Mouse (Mus musculus) fat pad, adult 2 months (tissue): ENCODE measurements around the gene Ncapd3.

ENCODE experiments used
- DNase-seq: peaks from one replicate; pipeline ENCODE4 v3.0.0-alpha.2; 2011; ENCODE audit warnings: low read depth, low spot score; ENCODE audit errors: extremely low read depth

The Ncapd3 gene

GRCm38 (mm10) chr9:27029828-27030762, at the start of gene Ncapd3, which contains the start of gene Vps26b:
Gene Ncapd3 (plus strand): TSS chr9:27030175.
Gene Vps26b (minus strand): TSS chr9:27030065.
- DNase-seq = peak; percentile 56

DNA sequence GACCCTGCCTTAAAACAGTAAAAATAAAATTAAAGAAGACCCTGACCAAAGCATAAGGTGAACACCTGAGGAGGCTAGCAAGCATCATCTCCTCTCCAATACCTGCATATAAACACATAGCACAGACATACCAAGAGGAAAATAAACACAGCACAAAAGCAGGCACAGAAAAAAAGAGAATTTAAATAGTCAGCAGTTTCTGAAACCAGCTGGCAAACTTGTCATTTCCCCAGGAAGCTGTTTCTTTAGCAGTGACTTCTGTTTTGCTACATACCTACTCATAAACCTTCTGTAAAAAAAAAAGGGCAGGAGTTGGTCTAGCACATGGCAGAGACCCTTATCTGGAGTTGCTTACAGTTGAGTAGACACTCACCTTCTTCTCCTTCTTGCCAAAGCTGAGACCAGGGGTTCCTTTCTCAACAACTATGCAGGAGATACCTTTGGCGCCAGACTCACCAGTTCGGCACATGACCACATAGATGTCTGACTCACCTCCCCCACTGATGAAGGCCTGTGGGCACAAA, 44.8 kb upstream of the Ncapd3 start:
- no peak for DNase-seq

GRCm38 (mm10) chr9:26985668-26986277, 44.2 kb upstream of the Ncapd3 start:
- no peak for DNase-seq

- DNase-seq = no peak
Observed at GRCm38 (mm10) chr9:26990181-26990580, 39.8 kb upstream of the Ncapd3 start.

- DNase-seq = peak; percentile 40
Observed at GRCm38 (mm10) chr9:26993118-26993517, 36.9 kb upstream of the Ncapd3 start.

GRCm38 (mm10) chr9:26993900-26994299, 36.1 kb upstream of the Ncapd3 start:
- DNase-seq = no peak

DNA sequence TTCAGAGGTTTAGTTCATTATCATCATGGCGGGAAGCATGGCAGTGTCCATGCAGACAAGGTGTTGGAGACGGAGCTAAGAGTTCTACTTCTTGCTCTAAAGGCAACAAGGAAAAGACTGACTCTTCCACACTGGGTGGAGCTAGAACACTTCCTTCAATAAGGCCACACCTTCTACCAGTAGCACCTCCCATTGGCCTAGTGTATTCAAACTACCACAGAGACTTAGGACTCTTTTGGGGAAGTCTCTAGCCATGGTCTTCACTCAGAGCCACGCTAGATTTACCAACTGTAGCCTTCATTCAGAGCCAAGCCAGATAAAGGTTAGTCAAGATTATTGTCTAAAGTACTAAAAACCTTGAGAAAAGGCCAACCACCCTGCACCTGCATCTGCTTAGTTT, 32.9 kb upstream of the Ncapd3 start:
- DNase-seq = no peak

GRCm38 (mm10) chr9:26997501-26997900, 32.5 kb upstream of the Ncapd3 start:
- DNase-seq = no peak

- DNase-seq = no peak
Observed at GRCm38 (mm10) chr9:26998669-26999460, 31.1 kb upstream of the Ncapd3 start.

DNA sequence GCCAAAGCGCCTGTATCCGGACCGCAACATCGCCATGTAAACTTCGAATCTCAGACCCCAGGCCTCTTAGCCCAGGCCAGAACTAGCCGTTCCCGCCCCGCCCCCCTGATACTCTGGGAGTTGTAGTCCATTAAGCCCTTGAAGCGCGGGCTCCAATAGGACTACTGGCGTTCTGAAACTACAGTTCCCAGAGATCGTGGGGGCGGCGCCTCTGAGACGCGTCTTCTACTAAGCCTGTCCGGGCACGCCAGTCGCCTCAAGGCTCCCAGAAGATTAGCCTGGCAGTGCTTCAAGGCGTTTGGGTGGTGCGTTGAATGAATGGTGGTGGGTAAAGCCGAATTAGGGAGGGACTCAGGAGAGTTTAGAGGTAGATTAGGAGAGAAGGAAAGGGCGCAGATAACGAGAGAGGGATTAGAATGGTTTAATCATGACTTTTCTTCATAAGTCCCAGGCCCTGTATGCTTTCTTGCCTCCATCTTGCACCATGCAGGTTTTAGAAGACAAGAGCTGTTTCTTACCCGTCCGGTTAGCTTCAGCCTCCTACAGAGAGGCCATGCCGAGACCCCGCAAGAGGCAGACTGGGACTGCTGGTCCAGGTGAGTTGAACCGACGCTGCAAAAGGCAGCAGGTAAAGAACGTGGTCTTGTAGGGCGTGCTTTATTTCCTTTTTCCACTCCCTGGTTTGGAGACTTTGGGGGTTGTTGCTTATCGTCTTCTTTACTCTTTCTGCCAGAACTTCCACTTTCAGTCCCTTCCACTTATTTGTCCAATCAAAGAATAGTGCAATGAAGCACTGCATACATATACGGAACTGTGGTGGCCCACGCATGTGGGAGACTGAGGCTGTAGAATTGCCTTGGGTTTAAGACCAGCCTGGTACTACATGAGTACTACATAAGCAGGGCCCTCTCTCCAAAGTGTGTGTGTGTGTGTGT, 30.2 kb upstream of the Ncapd3 start, which contains the start of the genes Acad8 and Thyn1:
Gene Acad8 (minus strand): TSS at position 106 of the 935 bp plus-strand sequence.
Gene Thyn1 (plus strand): TSS at position 250 of the 935 bp plus-strand sequence.
- DNase-seq = peak; percentile 49

DNA sequence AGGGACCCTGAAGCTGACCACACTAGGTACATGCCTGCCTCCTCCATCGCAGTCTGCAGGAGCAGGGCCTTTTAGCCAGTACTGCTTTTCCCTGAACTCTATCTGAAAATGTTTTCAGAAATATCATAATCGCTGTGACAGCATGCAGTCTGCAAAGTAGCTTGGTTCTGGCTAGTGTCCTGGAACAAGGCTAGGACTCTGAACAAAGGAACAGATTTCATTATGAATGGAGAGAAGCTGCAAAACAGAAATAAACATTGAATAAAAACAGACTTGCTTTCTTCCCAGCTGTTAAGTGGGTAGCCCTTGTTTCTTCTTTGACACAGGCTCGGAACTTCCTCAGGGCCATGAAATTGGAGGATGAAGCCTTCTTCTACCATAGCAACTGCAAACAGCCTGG, 24.7 kb upstream of the Ncapd3 start:
- no peak for DNase-seq

DNA sequence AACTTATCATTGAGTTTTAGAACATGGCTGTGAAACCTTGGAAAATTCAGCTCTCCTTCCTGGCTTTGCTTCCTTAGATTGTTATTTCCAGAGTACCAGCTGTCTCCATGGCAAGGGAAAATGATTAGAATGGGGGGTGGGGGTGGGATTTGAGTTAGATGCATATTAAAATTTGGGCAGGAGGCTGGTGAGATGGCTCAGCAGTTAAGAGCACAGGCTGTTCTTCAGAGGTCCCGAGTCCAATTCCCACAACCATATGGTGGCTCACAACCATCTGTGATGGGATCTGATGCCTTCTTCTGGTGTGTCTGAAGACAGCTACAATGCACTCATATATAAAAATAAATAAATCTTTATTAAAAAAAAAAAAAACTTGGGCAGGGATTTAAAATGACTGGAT, 24.0 kb upstream of the Ncapd3 start:
- DNase-seq = no peak

GRCm38 (mm10) chr9:27006866-27007265, 23.1 kb upstream of the Ncapd3 start:
- DNase-seq = no peak

DNA sequence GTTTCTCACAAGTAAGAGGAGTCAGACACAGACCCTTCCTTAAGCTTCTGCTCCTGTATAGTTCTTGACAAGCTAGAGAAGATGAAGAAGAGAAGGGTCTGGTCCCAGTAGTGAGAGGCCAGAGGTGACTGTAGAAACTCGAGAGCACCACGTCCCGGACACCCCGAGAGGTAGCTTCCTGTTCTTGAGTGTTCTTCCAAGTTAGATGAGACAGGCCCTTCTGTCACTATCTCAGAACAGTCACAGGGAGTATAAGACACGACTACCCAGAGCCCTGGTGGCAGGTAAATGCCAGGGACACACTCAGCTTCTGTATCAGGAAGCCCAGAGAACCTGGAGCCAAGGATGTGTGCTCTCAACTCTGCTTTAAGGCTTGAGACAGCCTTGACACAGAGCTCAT, 20.7 kb upstream of the Ncapd3 start:
- no peak for DNase-seq

DNA sequence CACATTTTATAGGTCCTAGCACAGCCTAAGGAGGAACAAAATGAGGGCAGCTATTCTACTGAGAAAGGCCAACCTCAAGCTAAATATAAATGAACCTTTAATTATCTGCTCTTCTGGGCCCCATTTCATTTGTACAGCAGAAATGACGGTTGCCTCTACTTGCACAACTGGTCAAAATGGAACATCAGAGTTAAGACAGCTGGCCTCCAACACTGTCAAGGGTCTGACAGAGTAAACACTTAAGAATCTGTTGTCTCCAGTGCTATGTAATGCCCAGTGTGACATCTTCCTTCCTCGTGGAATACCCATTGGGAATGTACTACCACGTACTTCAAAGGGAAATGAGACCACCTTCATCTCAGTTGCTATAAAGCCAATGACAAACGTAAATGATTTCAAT, 18.4 kb upstream of the Ncapd3 start:
- DNase-seq = no peak

GRCm38 (mm10) chr9:27018961-27019360, 11.0 kb upstream of the Ncapd3 start:
- DNase-seq = no peak

- DNase-seq = no peak
Observed at GRCm38 (mm10) chr9:27023681-27024080, 6.3 kb upstream of the Ncapd3 start.

- DNase-seq = no peak
Observed at GRCm38 (mm10) chr9:27026708-27027107, 3.3 kb upstream of the Ncapd3 start.

GRCm38 (mm10) chr9:27029022-27029827, 750 bp upstream of the Ncapd3 start:
- DNase-seq = no peak
